Mouse (Mus musculus): ENCODE measurements around the gene Zbtb4.

Gene Zbtb4

DNA sequence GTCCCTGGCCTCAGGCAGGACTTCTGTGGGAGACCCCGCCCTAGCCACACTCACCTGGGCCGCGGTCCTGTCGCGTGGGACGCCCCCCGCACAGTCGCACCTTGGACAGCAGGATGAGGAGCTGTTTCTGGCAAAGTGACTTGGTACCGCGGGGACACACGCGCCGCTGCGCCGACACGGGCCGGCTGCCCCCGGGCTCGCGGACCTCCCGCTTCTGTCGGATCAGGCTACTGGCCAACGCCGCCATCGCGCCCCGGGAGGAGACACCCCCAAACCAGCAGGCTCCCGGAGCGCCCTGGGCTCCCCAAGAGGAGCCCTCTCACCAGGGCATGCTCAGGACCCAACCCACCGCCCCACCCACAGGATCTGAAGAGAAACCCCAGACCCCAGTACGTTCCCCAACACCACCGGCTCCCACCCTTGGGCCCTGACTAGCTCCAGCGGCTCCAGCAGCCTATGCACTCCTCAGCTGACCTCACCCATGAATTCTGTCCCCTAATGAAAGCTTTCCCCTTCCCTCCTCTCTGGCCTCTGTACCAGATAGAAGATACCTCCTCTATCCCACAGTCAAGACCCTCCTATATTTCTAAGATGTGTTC, 35.8 kb downstream of the Zbtb4 start, which contains the start of gene Fgf11:
TSS of gene Fgf11 (minus strand) at position 479 of the 599 bp plus-strand sequence.
- DNase-seq = peak; percentile 43 to 56

DNA sequence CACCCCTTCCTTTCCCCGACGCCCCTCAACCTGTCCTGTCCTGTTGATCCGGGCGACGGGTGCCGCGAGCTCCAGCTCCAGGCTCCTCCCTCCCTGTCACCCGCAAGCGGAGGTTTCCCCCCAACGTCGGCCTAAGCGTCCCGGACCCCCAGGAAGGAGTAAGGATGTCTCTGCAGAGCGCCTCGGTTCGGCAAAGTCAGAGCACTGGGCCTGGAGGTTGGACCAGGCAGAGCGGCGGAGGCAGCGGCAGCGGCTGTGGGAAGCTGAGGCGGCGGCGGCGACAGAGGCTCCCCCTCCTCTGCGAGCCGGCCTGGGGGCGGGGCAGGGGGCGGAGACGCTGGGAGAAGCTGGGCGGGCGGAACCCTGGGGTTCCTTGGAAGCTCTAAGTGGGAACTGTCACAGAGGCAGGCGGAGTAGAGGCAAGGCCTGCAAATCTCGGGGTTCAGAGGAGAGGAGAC, 37.0 kb downstream of the Zbtb4 start:
- peak; percentile 90 to 96 for DNase-seq

- peak in 1 of 2 experiments; percentile 31 for DNase-seq
These were observed 37.6 kb downstream of the Zbtb4 start for GRCm38 (mm10) chr11:69803328-69803727.

DNA sequence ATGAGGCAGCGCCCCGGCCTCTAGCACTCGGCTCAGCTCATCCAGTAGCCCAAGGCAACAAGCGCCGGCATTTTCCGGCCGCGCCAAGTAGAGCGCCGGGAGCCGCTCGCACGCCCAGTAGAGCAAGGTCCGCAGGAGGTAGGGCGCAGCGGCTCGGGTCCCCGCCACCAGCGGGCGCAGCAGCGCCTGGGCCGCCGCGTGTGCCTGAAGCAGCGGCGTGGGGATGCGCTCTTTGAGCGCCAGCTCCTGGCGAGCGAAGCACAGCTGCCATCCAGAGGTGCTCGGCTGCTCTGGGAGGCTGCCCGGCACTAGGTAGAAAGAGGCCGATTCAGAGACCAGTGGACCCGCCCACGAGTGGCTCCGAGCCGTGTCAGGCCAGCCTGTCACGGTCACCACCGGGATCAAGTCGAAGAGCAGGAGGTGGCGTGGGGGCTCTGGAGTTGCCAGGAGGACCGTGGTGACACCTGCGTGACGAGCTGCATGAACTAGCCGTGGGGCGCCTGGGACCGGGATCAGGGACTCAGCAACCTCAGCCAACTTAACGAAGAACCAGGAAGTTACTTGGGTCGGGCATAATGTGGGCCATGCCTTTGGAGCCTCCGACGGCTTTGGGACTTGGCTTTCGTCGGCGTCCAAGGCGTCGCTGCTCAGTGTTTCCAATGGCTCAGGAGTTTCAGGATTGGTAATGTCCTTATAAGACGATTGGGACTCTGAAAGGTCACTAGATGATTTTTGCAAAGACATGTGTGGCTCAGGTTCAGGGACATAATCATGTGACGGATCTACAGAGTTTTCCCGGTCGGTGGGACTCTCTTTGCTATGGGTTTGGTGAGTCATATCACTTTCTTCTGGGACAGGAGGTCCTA, 38.3 kb downstream of the Zbtb4 start:
- peak; percentile 68 to 70 for DNase-seq

DNA sequence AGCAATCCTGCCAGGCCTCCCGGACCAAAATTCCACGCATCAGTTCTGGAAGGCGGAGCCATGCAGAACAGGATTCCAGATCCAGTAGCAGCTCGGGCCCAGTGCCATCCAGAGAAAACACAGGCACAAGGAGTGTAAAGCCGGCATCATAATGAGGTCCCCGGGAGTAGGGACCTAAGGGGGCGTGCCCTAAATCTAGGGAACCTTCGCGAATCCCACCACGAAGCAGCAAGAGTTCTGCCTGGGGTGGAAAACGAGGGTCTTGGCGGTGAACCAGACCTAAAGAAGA, 38.9 kb downstream of the Zbtb4 start:
- DNase-seq = peak in 1 of 2 experiments; percentile 45

- no peak for DNase-seq
These were observed 39.5 kb downstream of the Zbtb4 start, which contains the start of gene Tmem102 for GRCm38 (mm10) chr11:69804972-69805909. Gene Tmem102, minus strand, starts transcription at chr11:69805624.

GRCm38 (mm10) chr11:69806378-69806777, 40.7 kb downstream of the Zbtb4 start:
- no peak for DNase-seq

- no peak for DNase-seq
These were observed 41.9 kb downstream of the Zbtb4 start for GRCm38 (mm10) chr11:69807641-69808040.

DNA sequence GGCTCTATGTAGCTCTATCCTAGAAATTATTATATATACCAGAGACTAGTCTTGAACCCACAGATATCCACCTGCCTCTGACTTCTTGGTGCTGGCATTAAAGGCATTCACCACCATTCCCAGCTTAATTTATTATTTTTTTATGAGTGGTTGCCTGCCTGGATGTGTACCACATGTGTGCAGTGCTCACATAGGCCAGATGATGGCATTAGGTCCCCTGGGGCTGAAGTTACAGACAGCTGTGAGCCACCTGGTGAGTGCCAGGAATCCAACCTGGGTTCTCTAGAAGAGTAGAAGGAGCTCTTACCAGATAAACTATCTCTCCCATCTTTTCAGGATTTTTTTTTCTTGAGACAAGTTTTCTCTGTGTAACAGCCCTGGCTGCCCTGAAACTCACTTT, 44.6 kb downstream of the Zbtb4 start:
- no peak for DNase-seq

DNA sequence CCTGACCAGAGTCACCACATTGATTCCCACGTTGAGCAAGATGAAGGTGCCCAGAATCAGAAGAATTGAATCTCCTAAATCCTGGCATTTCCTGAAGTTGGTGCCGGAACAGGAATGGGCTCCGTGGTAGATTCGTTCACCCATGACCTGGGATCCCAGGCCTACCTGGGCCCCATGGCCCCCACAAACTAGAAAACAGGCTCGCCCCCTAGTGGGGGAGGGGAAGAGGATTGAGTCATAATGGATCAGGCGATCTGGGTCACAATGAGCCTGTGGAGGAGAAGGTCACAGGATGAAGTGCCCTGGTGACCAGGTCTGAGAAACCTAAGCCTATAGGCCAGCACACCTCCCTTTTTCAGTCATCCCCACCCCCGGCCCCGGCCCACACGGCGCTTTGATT, 49.4 kb downstream of the Zbtb4 start, which contains the start of gene Gm39566:
TSS of gene Gm39566 (minus strand) at position 144 of the 400 bp plus-strand sequence.
- DNase-seq = no peak

DNA sequence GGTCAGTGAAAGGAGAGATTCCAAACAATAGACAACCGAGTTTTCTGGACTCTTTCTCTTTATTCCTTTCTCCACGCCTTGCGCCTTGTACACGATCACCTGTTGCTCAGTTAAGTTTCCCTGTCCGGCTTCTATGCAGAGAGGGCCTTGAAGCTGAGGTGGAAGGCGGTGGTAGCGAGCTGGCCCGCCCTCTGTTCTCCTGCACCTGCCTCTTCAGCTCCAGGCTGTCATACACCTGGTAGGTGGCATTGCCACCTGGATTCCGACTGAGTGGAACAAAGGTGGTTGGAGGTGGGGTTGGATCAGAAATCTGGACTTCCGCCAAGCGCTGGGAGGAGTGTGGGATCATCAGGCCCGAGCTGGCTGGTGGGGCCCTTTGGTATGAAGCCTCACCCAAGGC, 50.8 kb downstream of the Zbtb4 start:
- DNase-seq = no peak

- DNase-seq = no peak
These were observed 52.7 kb downstream of the Zbtb4 start, which contains the start of gene Spem2 for GRCm38 (mm10) chr11:69818365-69818764. Gene Spem2, minus strand, starts transcription at chr11:69818465.

GRCm38 (mm10) chr11:69818871-69819270, 53.2 kb downstream of the Zbtb4 start:
- DNase-seq = no peak

DNA sequence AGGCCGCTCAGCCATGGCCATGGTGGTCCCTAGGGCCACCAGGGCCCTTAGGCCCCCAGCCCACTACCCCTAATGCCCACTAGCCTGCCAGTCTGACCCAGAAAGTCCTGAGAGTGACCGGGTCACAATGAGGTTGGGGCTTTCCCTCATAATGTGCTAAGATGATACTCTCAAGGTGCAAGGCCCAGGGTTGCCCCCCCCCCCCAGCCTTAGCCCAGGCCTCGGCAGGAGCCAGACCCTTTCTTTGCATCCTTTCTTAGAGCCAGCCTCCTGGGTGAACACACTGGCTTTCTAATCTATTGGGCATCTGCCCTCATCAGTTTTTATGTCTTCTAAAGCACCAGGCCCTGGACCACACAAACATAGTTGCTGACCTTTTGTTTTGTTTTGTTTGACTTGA, 56.4 kb downstream of the Zbtb4 start, which contains the start of gene Spem1:
TSS of gene Spem1 (minus strand) at position 101 of the 400 bp plus-strand sequence.
- DNase-seq = no peak

- DNase-seq = peak in 1 of 2 experiments; percentile 61
These were observed 57.7 kb downstream of the Zbtb4 start for GRCm38 (mm10) chr11:69823456-69823855.

- peak; percentile 57 to 60 for DNase-seq
These were observed 63.1 kb downstream of the Zbtb4 start for GRCm38 (mm10) chr11:69828832-69829231.

DNA sequence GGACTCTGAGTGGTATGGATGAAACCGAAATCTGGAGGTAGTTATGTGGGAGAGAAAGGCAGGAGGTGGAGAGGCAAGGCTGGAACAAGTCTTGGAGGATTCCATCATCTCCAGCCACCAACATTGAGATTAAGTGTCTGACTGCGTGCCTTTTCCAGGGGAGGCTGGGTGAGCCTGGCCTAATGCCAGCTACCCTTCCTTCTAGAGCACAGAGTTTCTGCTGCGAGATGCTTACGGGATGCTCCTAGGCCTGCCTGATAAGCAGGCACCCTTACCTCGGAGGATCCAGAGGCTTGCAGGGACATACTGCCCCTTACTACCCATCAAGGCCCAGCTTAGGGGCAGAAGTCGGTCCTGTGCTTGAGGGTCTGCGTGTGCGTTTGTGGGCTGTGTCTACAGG, 67.8 kb downstream of the Zbtb4 start:
- DNase-seq = no peak
